Mouse (Mus musculus): ENCODE results near the gene Olfr212.
"Not testable (repeated sequence)": the region's sequence is repeated elsewhere in the genome, so short reads cannot be mapped to it uniquely, and the experiment has no call there.

The Olfr212 gene

DNA sequence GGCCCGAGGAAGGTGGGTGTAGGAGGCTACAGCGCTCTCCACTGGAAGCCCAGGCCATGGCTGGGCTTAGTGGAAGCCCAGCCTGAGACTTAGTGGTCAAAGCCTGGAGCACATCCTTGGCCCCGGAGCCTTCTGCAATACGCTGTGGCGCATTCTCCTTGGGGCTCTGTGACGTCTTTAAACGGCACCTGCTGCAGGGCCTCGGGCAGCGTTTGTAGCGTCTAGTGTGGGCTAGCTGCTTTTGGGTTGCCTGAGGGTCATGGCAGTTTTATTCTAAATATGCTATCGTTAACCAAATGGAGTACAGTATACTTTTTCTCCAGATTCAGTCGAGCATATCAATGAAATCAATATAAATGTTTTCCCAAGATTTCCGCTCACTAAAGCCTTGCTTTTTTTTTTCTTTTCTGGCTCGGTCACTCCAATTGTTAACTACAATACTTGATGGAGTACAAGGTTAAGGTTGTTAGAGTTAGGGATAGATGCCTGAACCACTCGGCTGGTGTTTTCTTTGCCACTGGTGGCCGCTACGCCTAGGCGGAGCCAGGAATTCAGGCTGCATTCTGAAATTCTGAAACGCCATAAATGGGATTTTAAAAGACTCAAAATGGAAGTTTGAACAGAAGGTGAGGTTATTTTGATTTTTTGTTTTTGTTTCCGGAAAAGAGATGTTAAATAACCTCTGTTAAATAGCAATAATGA is at the start of gene Olfr212:
Gene Olfr212 (plus strand): TSS at position 215 of the 702 bp plus-strand sequence.
- DNase-seq (ENCODE audit: low read depth, low spot score), result not testable (repeated sequence)

DNA sequence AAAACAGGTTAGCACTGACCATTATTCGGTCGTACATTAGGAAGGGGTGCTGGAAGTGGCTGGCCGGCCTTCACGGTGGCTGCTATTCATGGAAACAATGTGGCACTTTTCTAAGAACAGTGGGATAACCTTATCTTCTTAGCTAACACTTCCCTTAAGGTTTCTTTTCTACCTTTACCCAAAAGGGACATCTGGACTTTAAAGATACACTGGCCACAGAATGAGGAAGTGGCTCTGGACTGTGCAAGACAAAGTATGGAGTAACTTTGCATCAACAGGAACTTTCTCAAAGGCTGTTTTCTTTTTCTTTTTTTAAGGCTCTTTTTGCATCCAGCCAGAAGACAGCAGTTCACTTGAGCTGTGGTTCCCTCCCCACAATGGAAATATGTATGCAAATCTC is 47.6 kb upstream of the Olfr212 start:
- no peak for DNase-seq (ENCODE audit: low read depth, low spot score)

- no peak for DNase-seq (ENCODE audit: low read depth, low spot score)
Observed at GRCm38 (mm10) chr6:116459232-116459631, 47.1 kb upstream of the Olfr212 start.

DNA sequence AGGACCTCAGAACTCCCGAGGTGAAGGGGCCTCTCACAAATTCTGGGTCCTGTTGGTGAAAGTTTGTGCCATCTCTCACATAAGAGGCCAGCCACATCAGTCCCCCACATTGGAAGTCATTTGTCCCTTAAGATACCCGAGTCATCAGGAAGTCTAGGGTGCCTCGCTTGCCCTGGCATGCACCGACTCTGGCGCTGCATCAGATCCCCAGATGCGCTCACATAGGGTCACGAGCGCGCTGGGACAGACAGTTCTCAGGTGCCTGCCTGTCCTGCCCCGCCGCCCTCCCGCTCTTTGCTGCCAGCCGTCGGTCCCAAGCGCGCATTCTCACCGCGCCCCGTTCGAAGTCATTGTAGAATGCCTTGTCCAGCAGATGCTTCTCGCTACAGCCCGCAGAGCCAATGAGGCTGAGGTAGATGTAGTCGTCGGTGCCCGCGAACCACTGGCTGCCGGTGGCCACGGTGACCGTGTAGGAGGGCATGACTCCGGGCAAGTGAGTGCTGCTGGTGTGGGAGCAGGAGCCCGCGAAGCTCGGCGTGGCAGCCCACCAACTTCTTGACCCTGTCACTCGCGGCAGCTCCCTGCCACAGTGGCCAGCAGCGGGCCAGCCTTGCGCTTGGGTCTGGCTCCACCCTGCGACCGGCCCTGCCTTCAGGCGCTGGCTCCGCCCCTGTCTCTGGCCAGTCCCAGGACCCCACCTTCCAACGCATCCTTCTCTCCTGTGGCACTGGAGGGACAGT is 45.6 kb upstream of the Olfr212 start, which contains the start of gene Alox5:
Gene Alox5 (minus strand): TSS at position 635 of the 740 bp plus-strand sequence.
- peak; percentile 33 for DNase-seq (ENCODE audit: low read depth, low spot score)

GRCm38 (mm10) chr6:116468081-116468480 is 38.2 kb upstream of the Olfr212 start:
- DNase-seq (ENCODE audit: low read depth, low spot score), result no peak

DNA sequence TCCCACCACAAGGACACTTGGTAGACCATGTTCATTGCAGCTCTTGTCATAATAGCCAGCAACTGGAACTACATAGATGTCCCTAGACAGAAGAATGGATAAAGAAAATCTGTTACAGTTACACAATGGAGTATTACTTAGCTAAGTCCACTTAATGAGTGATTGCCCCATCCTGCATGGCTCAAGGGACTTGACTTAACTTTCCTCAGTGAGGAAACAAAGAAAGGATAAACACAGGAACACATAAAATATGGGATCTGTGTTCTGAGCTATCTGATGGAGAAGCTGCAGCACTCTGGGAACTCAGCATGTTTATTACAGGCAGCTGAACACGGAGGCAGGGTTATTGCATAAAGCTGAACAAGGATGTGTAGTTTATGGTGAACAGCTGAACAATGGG is 21.2 kb upstream of the Olfr212 start:
- DNase-seq (ENCODE audit: low read depth, low spot score), result no peak

- no peak for DNase-seq (ENCODE audit: low read depth, low spot score)
Observed at GRCm38 (mm10) chr6:116486833-116487232, 19.5 kb upstream of the Olfr212 start.

GRCm38 (mm10) chr6:116488791-116489190 is 17.5 kb upstream of the Olfr212 start, which contains the start of gene Olfr211:
Olfr211 (plus strand) TSS chr6:116489091.
- no peak for DNase-seq (ENCODE audit: low read depth, low spot score)

DNA sequence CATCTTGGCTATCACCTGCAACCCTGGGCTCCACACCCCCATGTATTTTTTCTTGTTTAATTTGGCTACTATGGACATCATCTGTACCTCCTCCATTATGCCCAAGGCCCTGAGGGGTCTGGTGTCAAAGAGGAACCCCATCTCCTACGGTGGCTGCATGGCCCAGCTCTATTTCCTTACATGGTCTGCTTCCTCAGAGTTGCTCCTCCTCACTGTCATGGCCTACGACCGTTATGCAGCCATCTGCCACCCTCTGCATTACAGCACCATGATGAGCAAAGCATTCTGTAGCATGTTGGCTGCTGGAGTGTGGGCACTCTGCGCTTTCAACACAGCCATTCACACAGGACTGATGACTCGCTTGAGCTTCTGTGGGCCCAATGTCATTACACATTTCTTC is 12.6 kb upstream of the Olfr212 start:
- DNase-seq (ENCODE audit: low read depth, low spot score), result no peak

- no peak for DNase-seq (ENCODE audit: low read depth, low spot score)
Observed at GRCm38 (mm10) chr6:116495960-116496359, 10.4 kb upstream of the Olfr212 start.

- no peak for DNase-seq (ENCODE audit: low read depth, low spot score)
Observed at GRCm38 (mm10) chr6:116514832-116515231, 8.5 kb downstream of the Olfr212 start.

DNA sequence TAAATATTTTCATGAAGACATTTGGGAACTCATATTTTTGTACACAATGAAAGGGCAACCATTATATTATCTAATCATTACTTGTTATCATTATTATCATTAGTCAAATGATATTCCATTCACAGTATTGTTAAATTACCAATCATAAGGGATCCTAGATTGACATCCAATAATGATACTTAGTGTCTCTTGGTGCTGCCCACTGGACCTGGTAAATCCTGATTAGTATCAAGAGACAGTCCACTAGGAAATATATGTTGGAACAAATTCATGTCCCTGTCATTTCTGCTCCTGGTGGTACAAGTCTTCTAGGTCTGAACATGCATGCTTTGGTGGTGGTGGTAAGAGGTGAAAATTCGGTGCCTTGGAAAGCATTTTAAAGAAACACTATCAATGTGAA is 31.8 kb downstream of the Olfr212 start, which contains the start of gene Olfr213:
Gene Olfr213 (plus strand): TSS at position 301 of the 400 bp plus-strand sequence.
- no peak for DNase-seq (ENCODE audit: low read depth, low spot score)

- DNase-seq (ENCODE audit: low read depth, low spot score), result no peak
Observed at GRCm38 (mm10) chr6:116542500-116542899, 36.2 kb downstream of the Olfr212 start.

DNA sequence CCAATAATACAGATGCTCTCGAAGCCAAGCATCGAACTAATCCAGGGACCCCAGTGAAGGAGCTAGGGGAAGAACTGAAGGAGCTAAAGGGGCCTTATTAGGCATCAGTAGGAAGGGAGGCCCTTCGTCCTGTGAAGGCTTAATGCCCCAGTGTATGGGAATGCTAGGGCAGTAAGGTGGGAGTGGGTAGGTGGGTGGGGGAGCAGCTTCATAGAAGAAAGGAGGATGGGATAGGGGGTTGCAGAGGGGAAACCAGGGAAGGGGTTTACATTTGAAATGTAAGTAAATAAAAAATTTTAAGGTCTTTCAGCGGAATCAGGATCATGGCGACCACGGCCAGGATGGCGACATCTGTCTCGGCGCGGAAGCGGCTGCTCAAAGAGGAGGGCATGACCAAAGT is 44.5 kb downstream of the Olfr212 start, which contains the start of gene Gm5580:
Gene Gm5580 (plus strand): TSS at position 301 of the 400 bp plus-strand sequence.
- DNase-seq (ENCODE audit: low read depth, low spot score), result not testable (repeated sequence)

DNA sequence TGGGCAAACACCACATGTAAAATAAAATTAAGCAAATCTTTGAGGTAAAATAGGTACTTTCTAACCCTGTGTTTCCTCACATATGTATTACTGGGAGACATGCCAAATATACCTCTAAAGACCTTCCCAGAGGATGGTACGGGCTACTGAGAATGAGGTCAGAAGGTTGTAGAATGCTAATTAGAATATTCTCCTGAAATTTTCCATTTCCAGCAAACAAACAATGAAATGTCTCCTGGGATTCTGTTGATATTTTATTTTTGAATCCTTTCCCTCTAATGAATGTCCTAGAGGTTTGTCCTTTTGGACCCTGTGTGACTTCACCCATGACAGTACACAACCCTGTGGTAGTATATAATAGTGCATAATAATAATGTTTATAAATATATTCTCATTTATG is 47.6 kb downstream of the Olfr212 start, which contains the start of gene Olfr214:
Gene Olfr214 (plus strand): TSS at position 301 of the 400 bp plus-strand sequence.
- no peak for DNase-seq (ENCODE audit: low read depth, low spot score)

DNA sequence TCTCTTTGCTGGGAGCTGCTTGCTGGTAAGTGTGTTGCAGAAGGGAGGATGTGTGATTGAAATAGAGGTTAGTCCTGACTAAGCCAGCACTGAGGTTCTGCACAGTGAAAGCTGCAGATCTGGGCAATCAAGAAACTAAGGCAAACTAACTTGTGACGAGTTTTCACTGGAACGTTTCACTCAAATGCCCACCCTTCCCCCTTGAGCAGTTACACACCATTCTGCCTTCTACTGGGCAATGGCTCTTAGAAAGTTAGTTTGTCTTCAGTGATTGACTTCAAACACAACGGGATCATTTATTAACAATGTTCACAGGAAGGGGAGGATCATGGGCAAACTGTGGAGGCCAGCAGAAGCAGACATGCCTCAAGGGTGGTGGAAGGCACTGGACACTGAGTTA is 48.6 kb downstream of the Olfr212 start:
- DNase-seq (ENCODE audit: low read depth, low spot score), result no peak
